In the genomic region with DNA sequence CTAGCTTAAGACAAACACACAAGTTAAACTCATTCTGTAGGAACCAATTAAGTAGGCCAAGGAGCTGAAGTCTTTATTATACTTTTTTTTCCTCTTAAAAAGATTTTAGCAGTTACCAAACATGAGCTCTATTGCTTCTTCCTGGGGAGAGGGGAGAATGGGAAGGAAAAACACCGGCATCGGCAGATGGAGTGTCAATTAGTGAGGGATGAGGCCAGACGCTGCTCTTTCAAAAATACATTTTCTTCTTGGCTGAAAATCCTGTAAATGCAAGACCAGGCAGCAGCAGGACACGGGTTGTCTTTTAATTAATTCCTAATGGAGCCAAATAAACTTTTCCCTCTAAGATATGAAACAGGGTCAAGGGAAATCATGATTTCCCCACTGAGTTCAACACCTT, we compare ENCODE assay signal across 18 mouse cellular contexts. TPM values are rescaled to one million over a fixed set of nuclear protein-coding genes. Genes with fewer than 3 reads are reported as not detected.
"Had no signal": no experiment of that assay in that cellular context is flagged by ENCODE, and none has a peak within 500 bp of the region (broad histone marks: within the 10 kb centered on the region; RNA-seq: fewer than 3 reads in every experiment).

No protein-coding gene starts in this region.

- H3K4me3 ChIP-seq: midbrain, embryonic 12.5 days; myocyte; neural tube, embryonic 13.5 days; neural tube, embryonic 15.5 days had no signal

- H3K27me3 ChIP-seq: midbrain, embryonic 12.5 days; neural tube, embryonic 13.5 days; neural tube, embryonic 15.5 days had no signal

- H3K9me3 ChIP-seq: midbrain, embryonic 12.5 days; neural tube, embryonic 13.5 days; neural tube, embryonic 15.5 days had no signal

- ATAC-seq: midbrain, embryonic 16.5 days had no signal

- H3K4me2 ChIP-seq: lung, embryonic 14.5 days; midbrain, embryonic 12.5 days; neural tube, embryonic 13.5 days; neural tube, embryonic 15.5 days had no signal

- H3K9ac ChIP-seq: lung, embryonic 14.5 days; midbrain, embryonic 12.5 days; neural tube, embryonic 13.5 days; neural tube, embryonic 15.5 days had no signal

- DNase-seq: lung, adult 18-20 months; lung, embryonic 14.5 days; lung, postnatal 10 days; lung, postnatal 4 days; midbrain, embryonic 14.5 days; retina, postnatal 1 day; right cerebral cortex, postnatal 4 days; spleen, adult 18-20 months; thymus, adult 18-20 months; thymus, postnatal 14 days; thymus, postnatal 36 days had no signal

- H3K27ac ChIP-seq: midbrain, embryonic 12.5 days; neural tube, embryonic 13.5 days; neural tube, embryonic 15.5 days had no signal

RNA-seq across cellular contexts. Expression of gene Sox30, which starts 33.3 kb away (rescaled TPM):
- total RNA-seq: megakaryocyte, adult 5-6 weeks; megakaryocyte-erythroid progenitor cell, adult 5-6 weeks had no signal
- polyA plus RNA-seq: myocyte had no signal
